Mouse (Mus musculus): Measurements from ENCODE around the gene Prpf19. TPM values are rescaled to one million over a fixed set of nuclear protein-coding genes. Genes with fewer than 3 reads are reported as not detected.

Gene Prpf19
- polyA plus RNA-seq, 1 experiment from 2014 or later: 61.0 TPM

- Histone ChIP-seq H3K27me3 (ENCODE audit: control insufficient read depth, insufficient read depth, low read length) (no peaks in the 10 kb centered on the region), H3K4me1 (ENCODE audit: control insufficient read depth, insufficient read depth, low read length) (peaks cover 10% of the 10 kb centered on the region), H3K36me3 (ENCODE audit: control insufficient read depth, insufficient read depth, low read length) (peaks cover 6% of the 10 kb centered on the region; the same call in 1 of the 2 replicates), H3K27ac (ENCODE audit: low read depth, low read length) (no peak overlapping the region), H3K4me3 (ENCODE audit: low read length) (peak overlapping the region; percentile 64), H3K9ac (ENCODE audit: low read depth, low read length) (peak overlapping the region; percentile 68; the same call in 1 of the 2 replicates), H3K4me2 (replicated peaks; ENCODE audit: low read depth, low read length) (peak overlapping the region; percentile 94), H3K9me3 (ENCODE audit: control insufficient read depth, low read length) (peaks cover 4% of the 10 kb centered on the region; the same call in 1 of the 2 replicates)
- WGBS: 43% methylated on average over 7 of the region's 7 CpGs
- ATAC-seq (ENCODE audit: low FRiP score, low TSS enrichment): no peak
Observed at GRCm38 (mm10) chr19:10880085-10880974, 14.7 kb upstream of the Prpf19 start.

- H3K36me3 ChIP-seq (ENCODE audit: control insufficient read depth, insufficient read depth, low read length): peaks cover 6% of the 10 kb centered on the region; the same call in 1 of the 2 replicates
- peak overlapping the region; percentile 84; the same call in 1 of the 2 replicates for H3K27ac ChIP-seq (ENCODE audit: low read depth, low read length)
- no peak; the same call in 1 of the 2 replicates for ATAC-seq (ENCODE audit: low FRiP score, low TSS enrichment)
- WGBS: 1% methylated on average over 14 of the region's 14 CpGs
- H3K27me3 ChIP-seq (ENCODE audit: control insufficient read depth, insufficient read depth, low read length): no peaks in the 10 kb centered on the region
- peak overlapping the region; percentile 94 for H3K4me2 ChIP-seq (replicated peaks; ENCODE audit: low read depth, low read length)
- H3K9me3 ChIP-seq (ENCODE audit: control insufficient read depth, low read length): peaks cover 5% of the 10 kb centered on the region; the same call in 1 of the 2 replicates
- peak overlapping the region; percentile 68 for H3K9ac ChIP-seq (ENCODE audit: low read depth, low read length)
- H3K4me1 ChIP-seq (ENCODE audit: control insufficient read depth, insufficient read depth, low read length): peaks cover 10% of the 10 kb centered on the region
- H3K4me3 ChIP-seq (ENCODE audit: low read length): peak overlapping the region; percentile 64
Observed at GRCm38 (mm10) chr19:10880975-10881425, 14.0 kb upstream of the Prpf19 start.

- peaks cover 10% of the 10 kb centered on the region for H3K4me1 ChIP-seq (ENCODE audit: control insufficient read depth, insufficient read depth, low read length)
- H3K27ac ChIP-seq (ENCODE audit: low read depth, low read length): peak within 1 kb of the TSS; percentile 84
- ATAC-seq (ENCODE audit: low FRiP score, low TSS enrichment): peak; percentile 92
- H3K9ac ChIP-seq (ENCODE audit: low read depth, low read length): peak within 1 kb of the TSS; percentile 68
- peaks cover 6% of the 10 kb centered on the region; the same call in 1 of the 2 replicates for H3K36me3 ChIP-seq (ENCODE audit: control insufficient read depth, insufficient read depth, low read length)
- peaks cover 6% of the 10 kb centered on the region; the same call in 1 of the 2 replicates for H3K9me3 ChIP-seq (ENCODE audit: control insufficient read depth, low read length)
- H3K4me3 ChIP-seq (ENCODE audit: low read length): peak within 1 kb of the TSS; percentile 64
- no peaks in the 10 kb centered on the region for H3K27me3 ChIP-seq (ENCODE audit: control insufficient read depth, insufficient read depth, low read length)
- under 1% methylated on average over 49 of the region's 49 CpGs for whole genome bisulfite sequencing
- peak within 1 kb of the TSS; percentile 94 for H3K4me2 ChIP-seq (replicated peaks; ENCODE audit: low read depth, low read length)
Observed at GRCm38 (mm10) chr19:10881426-10882154, 13.4 kb upstream of the Prpf19 start, which contains the start of gene Tmem109. Gene Tmem109 (minus strand): TSS chr19:10882001.

GRCm38 (mm10) chr19:10892201-10892600, 2.8 kb upstream of the Prpf19 start:
- H3K27me3 ChIP-seq (ENCODE audit: control insufficient read depth, insufficient read depth, low read length): no peaks in the 10 kb centered on the region
- H3K9ac ChIP-seq (ENCODE audit: low read depth, low read length): no peak overlapping the region
- peaks cover 11% of the 10 kb centered on the region; the same call in 1 of the 2 replicates for H3K4me1 ChIP-seq (ENCODE audit: control insufficient read depth, insufficient read depth, low read length)
- WGBS: 89% methylated on average over 3 of the region's 3 CpGs
- no peak for ATAC-seq (ENCODE audit: low FRiP score, low TSS enrichment)
- no peak overlapping the region for H3K4me3 ChIP-seq (ENCODE audit: low read length)
- no peaks in the 10 kb centered on the region for H3K9me3 ChIP-seq (ENCODE audit: control insufficient read depth, low read length)
- no peak overlapping the region for H3K4me2 ChIP-seq (replicated peaks; ENCODE audit: low read depth, low read length)
- peaks cover 2% of the 10 kb centered on the region; the same call in 1 of the 2 replicates for H3K36me3 ChIP-seq (ENCODE audit: control insufficient read depth, insufficient read depth, low read length)
- H3K27ac ChIP-seq (ENCODE audit: low read depth, low read length): no peak overlapping the region

GRCm38 (mm10) chr19:10895708-10896107, 677 bp downstream of the Prpf19 start:
- no peak for ATAC-seq (ENCODE audit: low FRiP score, low TSS enrichment)
- peak overlapping the region; percentile 85 for H3K27ac ChIP-seq (ENCODE audit: low read depth, low read length)
- peak overlapping the region; percentile 86 for H3K4me2 ChIP-seq (replicated peaks; ENCODE audit: low read depth, low read length)
- peak overlapping the region; percentile 83 for H3K9ac ChIP-seq (ENCODE audit: low read depth, low read length)
- no peaks in the 10 kb centered on the region for H3K27me3 ChIP-seq (ENCODE audit: control insufficient read depth, insufficient read depth, low read length)
- H3K4me3 ChIP-seq (ENCODE audit: low read length): peak overlapping the region; percentile 79
- peaks cover 37% of the 10 kb centered on the region for H3K36me3 ChIP-seq (ENCODE audit: control insufficient read depth, insufficient read depth, low read length)
- no peaks in the 10 kb centered on the region for H3K9me3 ChIP-seq (ENCODE audit: control insufficient read depth, low read length)
- WGBS: 1% methylated on average over 16 of the region's 16 CpGs
- H3K4me1 ChIP-seq (ENCODE audit: control insufficient read depth, insufficient read depth, low read length): peaks cover 14% of the 10 kb centered on the region; the same call in 1 of the 2 replicates

- H3K9ac ChIP-seq (ENCODE audit: low read depth, low read length): peak overlapping the region; percentile 83; the same call in 1 of the 2 replicates
- no peaks in the 10 kb centered on the region for H3K9me3 ChIP-seq (ENCODE audit: control insufficient read depth, low read length)
- ATAC-seq (ENCODE audit: low FRiP score, low TSS enrichment): no peak
- WGBS: 77% methylated on average over 7 of the region's 7 CpGs
- H3K27me3 ChIP-seq (ENCODE audit: control insufficient read depth, insufficient read depth, low read length): no peaks in the 10 kb centered on the region
- no peak overlapping the region for H3K27ac ChIP-seq (ENCODE audit: low read depth, low read length)
- peaks cover 14% of the 10 kb centered on the region; the same call in 1 of the 2 replicates for H3K4me1 ChIP-seq (ENCODE audit: control insufficient read depth, insufficient read depth, low read length)
- no peak overlapping the region; the same call in 1 of the 2 replicates for H3K4me3 ChIP-seq (ENCODE audit: low read length)
- H3K4me2 ChIP-seq (replicated peaks; ENCODE audit: low read depth, low read length): peak overlapping the region; percentile 86
- peaks cover 48% of the 10 kb centered on the region for H3K36me3 ChIP-seq (ENCODE audit: control insufficient read depth, insufficient read depth, low read length)
Observed at GRCm38 (mm10) chr19:10896849-10897248, 1.8 kb downstream of the Prpf19 start.

GRCm38 (mm10) chr19:10897491-10897890, 2.5 kb downstream of the Prpf19 start:
- WGBS: 68% methylated on average over 8 of the region's 8 CpGs
- no peak overlapping the region for H3K4me3 ChIP-seq (ENCODE audit: low read length)
- H3K9ac ChIP-seq (ENCODE audit: low read depth, low read length): no peak overlapping the region
- peaks cover 14% of the 10 kb centered on the region; the same call in 1 of the 2 replicates for H3K4me1 ChIP-seq (ENCODE audit: control insufficient read depth, insufficient read depth, low read length)
- H3K9me3 ChIP-seq (ENCODE audit: control insufficient read depth, low read length): no peaks in the 10 kb centered on the region
- H3K27me3 ChIP-seq (ENCODE audit: control insufficient read depth, insufficient read depth, low read length): no peaks in the 10 kb centered on the region
- H3K4me2 ChIP-seq (replicated peaks; ENCODE audit: low read depth, low read length): no peak overlapping the region
- H3K27ac ChIP-seq (ENCODE audit: low read depth, low read length): no peak overlapping the region
- ATAC-seq (ENCODE audit: low FRiP score, low TSS enrichment): no peak
- peaks cover 55% of the 10 kb centered on the region for H3K36me3 ChIP-seq (ENCODE audit: control insufficient read depth, insufficient read depth, low read length)

- Histone ChIP-seq H3K4me2 (replicated peaks; ENCODE audit: low read depth, low read length) (no peak overlapping the region), H3K4me1 (ENCODE audit: control insufficient read depth, insufficient read depth, low read length) (peaks cover 18% of the 10 kb centered on the region; the same call in 1 of the 2 replicates)
- no peak for ATAC-seq (ENCODE audit: low FRiP score, low TSS enrichment)
Observed at GRCm38 (mm10) chr19:10900315-10900714, 5.3 kb downstream of the Prpf19 start.

More at GRCm38 (mm10) chr19:10900315-10900714, 5.3 kb downstream of the Prpf19 start:
- WGBS: 84% methylated on average over 6 of the region's 6 CpGs
- Histone ChIP-seq H3K4me3 (ENCODE audit: low read length) (no peak overlapping the region), H3K27ac (ENCODE audit: low read depth, low read length) (no peak overlapping the region), H3K9me3 (ENCODE audit: control insufficient read depth, low read length) (no peaks in the 10 kb centered on the region), H3K27me3 (ENCODE audit: control insufficient read depth, insufficient read depth, low read length) (no peaks in the 10 kb centered on the region), H3K9ac (ENCODE audit: low read depth, low read length) (no peak overlapping the region), H3K36me3 (ENCODE audit: control insufficient read depth, insufficient read depth, low read length) (peaks cover 82% of the 10 kb centered on the region)
